Mouse (Mus musculus) cortical plate, adult 2 months (tissue): ENCODE data around the gene Dgkg. TPM values are rescaled to one million over a fixed set of nuclear protein-coding genes. Genes with fewer than 3 reads are reported as not detected.

Source experiments
- H3K27ac ChIP-seq: fragments of 200-500 bp; 2 replicates; pipeline ENCODE4 v1.5.1; 2012; ENCODE audit warnings: low read length, control low read depth, inconsistent platforms; ENCODE audit not compliant: insufficient read depth
- H3K4me1 ChIP-seq: fragments of 200-500 bp; 2 replicates; pipeline ENCODE4 v1.6.1; 2011; ENCODE audit warnings: low read length; ENCODE audit not compliant: control insufficient read depth, insufficient read depth
- H3K4me3 ChIP-seq: fragments of 200-500 bp; 2 replicates; pipeline ENCODE4 v1.5.1; 2011; ENCODE audit warnings: mild to moderate bottlenecking, low read length, control low read depth; ENCODE audit not compliant: insufficient read depth
- CTCF ChIP-seq: fragments of 200-500 bp; IDR thresholded peaks from 2 replicates; pipeline ENCODE4 v1.5.1; 2011; ENCODE audit warnings: mild to moderate bottlenecking, control low read depth, low read length; ENCODE audit not compliant: insufficient read depth; ENCODE audit errors: extremely low read depth
- POLR2A ChIP-seq: fragments of 200-500 bp; IDR thresholded peaks from 2 replicates; pipeline ENCODE4 v1.6.1; 2011; ENCODE audit warnings: mild to moderate bottlenecking, low read length, control low read depth; ENCODE audit not compliant: insufficient read depth; ENCODE audit errors: extremely low read depth
- polyA plus RNA-seq: library from polyadenylated mRNA; depleted of rRNA; stranded (reverse); fragments of >200 nt; gene quantifications from 2 replicates; pipeline ENCODE4 v1.2.3, GENCODE M21; 2012

Gene Dgkg
- polyA plus RNA-seq, 1 experiment = 14.0 TPM

DNA sequence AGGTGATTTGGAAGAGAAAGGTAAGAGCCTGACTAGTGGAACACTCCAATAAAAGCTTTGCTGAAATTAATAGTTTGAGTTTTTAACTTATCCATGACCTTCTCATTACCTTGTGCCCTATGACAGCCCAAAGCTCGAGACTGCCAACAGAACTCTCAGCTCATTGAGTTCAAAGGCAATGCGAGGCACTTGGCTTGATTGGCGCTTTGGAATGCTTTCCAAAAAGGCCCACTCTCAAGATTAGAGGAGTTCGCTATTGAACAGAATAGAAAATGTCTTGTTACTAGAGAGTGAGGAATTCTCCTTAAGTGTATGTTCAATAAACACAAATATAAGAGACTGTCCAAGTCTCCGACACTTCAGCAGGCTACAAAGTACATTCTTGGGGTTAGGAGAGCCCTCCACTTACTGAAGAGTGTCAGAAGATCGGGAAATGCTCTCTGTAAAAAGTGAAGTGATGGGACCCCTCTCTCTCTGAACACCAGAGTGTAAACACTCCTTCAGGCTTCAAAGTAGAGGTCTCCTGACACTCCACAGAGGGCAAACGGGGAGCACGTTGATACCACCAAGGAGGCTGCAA lies 120.3 kb downstream of the Dgkg start:
- TF ChIP-seq POLR2A (no peak), CTCF (no peak)
- no peak overlapping the region for H3K27ac ChIP-seq
- H3K4me1 ChIP-seq = no peaks in the 10 kb centered on the region
- no peak overlapping the region for H3K4me3 ChIP-seq

DNA sequence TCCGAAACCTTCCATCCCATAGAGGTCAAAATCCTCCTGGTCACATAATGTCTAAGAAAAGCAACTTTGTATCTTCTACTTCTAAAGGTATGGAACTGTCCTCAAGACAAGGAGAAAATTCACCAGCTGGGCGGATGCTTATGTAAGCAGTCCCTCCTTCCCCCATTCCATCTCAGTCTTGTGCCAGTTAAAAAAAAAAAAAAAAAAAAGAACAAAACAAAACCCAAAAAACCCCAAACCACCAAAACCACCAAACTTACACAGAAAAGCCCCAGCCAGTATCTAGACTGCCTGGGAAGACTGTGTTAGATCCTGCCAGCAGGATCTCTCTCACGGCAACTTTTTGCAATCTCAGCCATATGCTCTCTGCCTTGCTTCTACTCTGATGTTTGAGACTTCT lies 123.9 kb downstream of the Dgkg start:
- H3K27ac ChIP-seq = no peak overlapping the region

DNA sequence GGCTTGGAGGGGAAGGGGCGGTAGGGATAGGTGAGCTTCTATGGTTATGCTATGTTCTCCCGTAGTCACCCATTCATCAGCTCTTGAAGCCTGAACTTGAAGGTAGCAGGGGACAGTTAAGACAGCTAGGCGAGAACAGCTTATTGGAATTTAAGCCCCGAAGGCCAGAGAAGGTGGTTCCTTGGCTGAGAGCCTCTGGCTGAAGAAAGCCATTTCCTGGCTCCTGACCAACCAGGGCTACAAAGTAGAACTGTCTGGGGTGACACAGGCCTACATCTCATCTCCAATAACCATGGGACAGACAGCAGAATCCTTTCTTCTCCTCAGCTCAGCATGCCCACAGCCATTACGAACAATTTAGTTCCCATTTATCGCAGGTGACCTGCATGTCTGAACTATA lies 125.2 kb downstream of the Dgkg start:
- H3K4me3 ChIP-seq = no peak overlapping the region
- no peak overlapping the region for H3K27ac ChIP-seq
- TF ChIP-seq POLR2A = no peak
- H3K4me1 ChIP-seq = no peaks in the 10 kb centered on the region

More for the DNA sequence above, 123.9 kb downstream of the Dgkg start:
- no peak overlapping the region for H3K4me3 ChIP-seq
- no peaks in the 10 kb centered on the region for H3K4me1 ChIP-seq
- no peak for TF ChIP-seq POLR2A
- TF ChIP-seq CTCF = no peak

DNA sequence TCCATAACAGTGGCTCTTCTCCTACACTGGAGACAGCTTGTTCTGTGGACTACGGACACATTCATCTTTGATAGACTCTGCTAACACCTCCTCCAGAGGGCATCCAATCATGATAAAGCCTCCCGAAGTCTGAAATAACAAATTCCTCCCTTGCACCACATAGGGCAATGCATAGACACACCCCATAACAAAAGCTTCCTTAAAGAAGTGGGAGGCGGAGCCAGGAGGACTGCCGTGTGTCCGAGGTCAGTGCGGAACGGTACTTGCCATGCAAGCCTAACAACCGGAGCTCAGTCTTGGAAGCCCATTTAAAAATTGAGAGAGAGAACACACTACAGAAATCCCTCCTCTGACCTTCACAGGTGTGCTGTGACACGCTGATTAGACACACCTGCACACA lies 126.0 kb downstream of the Dgkg start:
- Histone ChIP-seq H3K4me1 (no peaks in the 10 kb centered on the region), H3K27ac (no peak overlapping the region), H3K4me3 (no peak overlapping the region)
- TF ChIP-seq POLR2A (no peak), CTCF (no peak)

DNA sequence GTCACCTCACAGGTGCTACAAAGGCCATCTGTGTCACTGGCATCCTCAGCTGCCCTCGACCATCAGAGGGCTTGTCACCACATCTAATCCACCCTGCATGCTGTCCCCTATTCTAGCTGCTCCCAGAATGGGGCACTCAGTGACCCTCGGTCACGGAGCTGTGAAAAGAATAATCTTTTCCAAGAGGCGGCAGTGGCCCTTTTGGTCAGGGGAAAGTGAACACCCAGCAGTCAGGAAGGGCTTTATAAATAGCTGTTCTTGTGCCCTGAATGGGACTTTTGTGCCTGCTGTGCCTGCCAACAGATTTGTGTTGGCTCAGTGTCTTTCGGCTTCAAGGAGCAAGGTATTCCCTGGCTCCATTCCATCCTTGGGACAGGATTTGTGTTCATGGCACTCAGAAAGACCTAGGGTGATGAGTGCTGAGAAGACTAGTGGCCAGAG lies 129.5 kb downstream of the Dgkg start:
- Histone ChIP-seq H3K27ac (no peak overlapping the region), H3K4me3 (no peak overlapping the region), H3K4me1 (no peaks in the 10 kb centered on the region)
- no peak for TF ChIP-seq POLR2A
- no peak for TF ChIP-seq CTCF

DNA sequence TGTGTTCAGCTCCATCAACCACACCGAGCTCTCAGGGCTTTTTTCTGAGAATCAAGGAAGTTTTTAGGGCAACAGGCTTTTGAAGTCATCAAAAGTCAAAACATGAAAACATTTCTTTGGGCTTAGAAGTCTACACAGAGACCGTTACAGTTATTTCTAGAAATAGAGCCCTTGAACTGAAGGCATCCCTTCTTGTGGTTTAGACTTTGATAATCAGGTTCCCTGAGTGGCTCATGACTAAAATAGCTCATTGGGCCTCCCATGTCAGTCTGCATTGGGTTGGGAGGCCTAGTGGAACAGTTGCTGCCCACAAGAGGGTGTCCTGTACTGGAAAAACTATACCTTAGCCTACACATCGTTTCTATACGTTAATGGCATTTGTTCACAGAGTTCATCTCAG lies 130.6 kb downstream of the Dgkg start:
- Histone ChIP-seq H3K27ac (no peak overlapping the region), H3K4me3 (no peak overlapping the region), H3K4me1 (no peaks in the 10 kb centered on the region)
- TF ChIP-seq CTCF (no peak), POLR2A (no peak)

DNA sequence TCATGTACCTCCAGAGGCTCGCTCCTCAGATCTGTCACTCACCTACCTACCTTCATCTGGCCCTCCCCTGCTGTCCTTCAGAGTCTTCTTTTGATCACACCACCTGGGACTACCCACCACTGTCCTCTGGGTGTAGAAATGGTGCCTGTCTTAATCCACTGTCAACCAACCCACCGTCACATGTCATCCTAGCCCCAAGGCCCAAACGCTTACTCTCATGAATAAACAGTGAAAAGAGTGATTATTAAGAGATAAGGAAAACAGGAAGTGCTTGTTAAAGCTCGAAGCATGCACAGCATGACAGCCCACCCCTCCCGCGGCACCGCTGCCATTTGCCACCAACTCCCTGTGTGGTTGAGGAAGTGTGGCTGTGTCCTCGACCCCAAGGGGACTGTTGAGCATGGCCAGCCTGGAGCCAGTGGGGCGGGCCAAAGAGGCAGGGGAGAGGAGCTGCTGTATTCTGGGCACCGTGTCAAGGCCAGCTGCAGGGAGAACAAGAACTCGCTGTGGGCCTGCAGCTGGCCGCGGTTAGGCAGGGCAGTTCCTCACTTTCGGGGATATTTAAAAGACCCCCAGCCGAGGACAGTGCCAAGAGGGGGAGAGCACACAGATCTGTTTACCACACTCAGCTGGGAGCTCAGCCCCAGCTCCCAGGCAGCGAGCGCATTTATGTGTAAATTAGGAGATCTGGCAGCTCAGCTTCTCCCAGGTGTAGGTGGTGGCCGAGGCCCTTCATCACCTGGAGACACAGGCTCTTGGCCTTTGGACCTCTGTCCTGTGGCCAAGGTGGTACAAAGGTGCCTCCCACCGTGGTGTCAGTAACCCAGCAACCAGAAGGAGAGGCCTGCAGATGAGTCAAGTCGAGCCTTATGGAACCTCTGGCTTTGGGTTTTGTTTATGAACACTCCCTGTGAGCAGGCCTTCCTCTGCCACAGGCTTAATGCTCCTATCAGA lies 139.3 kb downstream of the Dgkg start:
- Histone ChIP-seq H3K4me1 (0 out of 2 replicates have a peak, but pooled peaks cover 2% of the 10 kb centered on the region), H3K4me3 (no peak overlapping the region), H3K27ac (peak overlapping the region; percentile 89)
- TF ChIP-seq CTCF = no peak
- TF ChIP-seq POLR2A = no peak

DNA sequence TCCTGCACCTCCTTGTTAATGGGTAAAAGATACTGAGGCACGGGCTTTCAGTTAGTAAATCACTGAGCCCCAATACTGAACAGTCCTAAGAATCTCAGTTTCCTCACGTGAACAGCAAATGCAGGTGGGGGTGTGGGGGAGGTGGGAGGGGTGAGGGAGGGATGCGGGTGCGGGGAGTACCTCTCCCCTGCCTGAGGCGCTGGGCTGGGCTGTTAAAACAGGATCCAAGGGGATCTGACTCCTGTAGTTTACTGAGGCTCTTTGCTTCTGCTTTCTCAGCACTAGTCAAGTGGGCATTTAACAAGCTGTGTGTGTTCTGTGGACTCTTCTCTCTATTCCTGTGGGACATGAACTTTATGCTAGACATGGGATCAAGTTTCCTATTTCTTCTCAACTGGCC lies 141.5 kb downstream of the Dgkg start:
- Histone ChIP-seq H3K4me3 (no peak overlapping the region), H3K4me1 (0 out of 2 replicates have a peak, but pooled peaks cover 2% of the 10 kb centered on the region), H3K27ac (no peak overlapping the region)
- no peak for TF ChIP-seq CTCF
- no peak for TF ChIP-seq POLR2A

DNA sequence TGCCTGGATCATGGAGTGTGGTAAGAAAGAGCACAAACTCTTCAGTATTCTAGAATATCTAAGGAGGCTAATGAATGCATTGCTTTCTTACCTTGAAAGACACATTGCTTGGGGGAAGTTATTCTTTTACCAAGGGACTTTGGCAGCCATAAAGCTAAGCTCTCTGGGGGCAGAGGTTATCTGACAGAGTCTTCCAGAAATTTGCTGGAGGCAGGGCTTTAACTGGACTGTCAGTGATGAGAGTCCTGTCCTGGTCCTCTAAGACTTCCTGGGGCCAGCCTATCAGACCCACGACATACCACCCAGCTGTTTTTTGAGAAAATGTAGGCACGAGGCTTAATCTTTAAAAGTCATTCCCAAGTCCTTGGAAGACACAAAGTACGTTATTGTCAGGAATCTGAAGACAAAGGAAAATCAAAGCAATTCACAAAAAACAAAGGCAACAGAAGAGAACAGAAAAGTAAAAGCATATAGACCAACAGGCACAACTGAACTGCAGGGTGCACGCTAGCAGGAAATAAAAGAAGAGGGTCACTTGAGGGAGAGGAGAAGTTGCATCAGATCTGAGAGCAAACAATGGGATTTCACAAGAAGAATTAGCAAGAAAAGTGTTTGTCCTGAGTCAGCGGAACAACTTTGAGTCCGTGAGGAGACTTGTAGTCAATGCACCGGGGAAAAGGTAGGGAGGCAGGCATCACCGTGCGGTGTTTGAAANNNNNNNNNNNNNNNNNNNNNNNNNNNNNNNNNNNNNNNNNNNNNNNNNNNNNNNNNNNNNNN lies 146.0 kb downstream of the Dgkg start:
- TF ChIP-seq CTCF (no peak), POLR2A (no peak)
- H3K27ac ChIP-seq = no peak overlapping the region
- no peaks in the 10 kb centered on the region; the same call in 1 of the 2 replicates for H3K4me1 ChIP-seq
- no peak overlapping the region for H3K4me3 ChIP-seq

DNA sequence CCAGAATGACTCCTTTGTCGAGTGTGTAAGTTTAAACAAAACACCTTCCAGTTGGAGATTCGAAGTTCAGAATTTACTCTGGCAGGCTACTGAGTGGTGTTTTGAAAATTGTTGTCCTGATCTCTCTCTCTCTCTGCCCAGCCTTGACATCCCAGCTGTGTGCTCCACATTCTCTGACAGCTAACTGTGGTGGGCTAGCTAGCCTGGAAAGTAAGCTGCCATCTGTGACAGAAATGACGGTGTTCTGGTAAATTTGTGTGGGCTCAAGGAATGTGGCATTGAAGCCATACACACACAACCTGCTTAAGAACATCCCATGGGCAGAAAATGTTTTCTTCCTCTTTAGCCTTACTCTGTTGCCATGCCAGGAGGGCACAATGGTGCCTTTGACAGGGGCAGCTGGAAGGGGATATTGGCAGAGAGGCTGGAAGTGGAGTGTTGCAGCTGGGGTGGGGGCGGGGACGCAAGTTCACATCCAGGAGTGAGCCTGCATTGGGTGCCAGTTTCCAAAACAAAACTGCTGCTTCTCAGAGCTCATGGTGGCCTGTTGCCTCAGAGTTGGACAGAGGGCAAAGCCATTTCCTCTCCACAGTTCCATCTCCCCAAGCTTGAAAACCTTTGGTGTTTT lies 148.0 kb downstream of the Dgkg start:
- H3K27ac ChIP-seq = peak overlapping the region; percentile 30; the same call in 1 of the 2 replicates
- TF ChIP-seq POLR2A = no peak
- TF ChIP-seq CTCF = no peak
- H3K4me3 ChIP-seq = no peak overlapping the region
- peaks cover 4% of the 10 kb centered on the region; the same call in 1 of the 2 replicates for H3K4me1 ChIP-seq
